ENCODE assay signal across 28 mouse cellular contexts in genomic region chr1:194895287-194895686, GRCm38 (mm10).
"Had no signal": no experiment of that assay in that cellular context is flagged by ENCODE, and none has a peak within 500 bp of the region (broad histone marks: within the 10 kb centered on the region; RNA-seq: fewer than 3 reads in every experiment).

No protein-coding gene starts in this region.

- DNase-seq: gastrocnemius, postnatal 14 days; gastrocnemius, postnatal 36 days; heart, adult 18-20 months; heart, postnatal 10 days; heart, postnatal 36 days; kidney, adult 2 months; kidney, adult 9 months; kidney, postnatal 14 days; kidney, postnatal 36 days; layer of hippocampus, adult 9-11 months; layer of hippocampus, postnatal 36 days; left cerebral cortex, postnatal 4 days; lung, adult 18-20 months had no signal

- H3K27me3 ChIP-seq: heart, embryonic 15.5 days; hindbrain, embryonic 12.5 days; intestine, embryonic 15.5 days; kidney, embryonic 15.5 days; limb, embryonic 13.5 days; limb, embryonic 15.5 days; liver, embryonic 12.5 days had no signal

- ATAC-seq: hindbrain, embryonic 16.5 days; inflammation-experienced regulatory T-cells, adult 6 months; intestine, embryonic 15.5 days; intestine, postnatal 0 days; liver, embryonic 12.5 days had no signal

- H3K4me2 ChIP-seq: heart, embryonic 11.5 days; heart, embryonic 15.5 days; hindbrain, embryonic 12.5 days; hindbrain, embryonic 14.5 days; intestine, embryonic 15.5 days; kidney, embryonic 15.5 days; limb, embryonic 13.5 days; limb, embryonic 15.5 days; liver, embryonic 12.5 days had no signal

- H3K9me3 ChIP-seq: heart, embryonic 15.5 days; hindbrain, embryonic 10.5 days; hindbrain, embryonic 12.5 days; intestine, embryonic 15.5 days; kidney, embryonic 15.5 days; limb, embryonic 13.5 days; limb, embryonic 15.5 days; liver, embryonic 12.5 days had no signal

- H3K9ac ChIP-seq: heart, embryonic 15.5 days; hindbrain, embryonic 12.5 days; hindbrain, embryonic 14.5 days; intestine, embryonic 15.5 days; kidney, embryonic 15.5 days; limb, embryonic 13.5 days; limb, embryonic 15.5 days; liver, embryonic 12.5 days; liver, embryonic 14.5 days had no signal

- H3K27ac ChIP-seq: heart, embryonic 15.5 days; hindbrain, embryonic 10.5 days; hindbrain, embryonic 12.5 days; hindbrain, embryonic 14.5 days; intestine, embryonic 15.5 days; kidney, embryonic 15.5 days; kidney, postnatal 0 days; limb, embryonic 13.5 days; limb, embryonic 15.5 days; liver, embryonic 12.5 days; liver, embryonic 14.5 days had no signal

- H3K36me3 ChIP-seq: heart, embryonic 15.5 days; hindbrain, embryonic 10.5 days; hindbrain, embryonic 12.5 days; intestine, embryonic 15.5 days; kidney, embryonic 15.5 days; limb, embryonic 13.5 days; limb, embryonic 15.5 days; liver, embryonic 12.5 days had no signal

- H3K4me3 ChIP-seq: heart, embryonic 15.5 days; hindbrain, embryonic 10.5 days; hindbrain, embryonic 12.5 days; intestine, embryonic 15.5 days; kidney, embryonic 15.5 days; limb, embryonic 13.5 days; limb, embryonic 15.5 days; liver, embryonic 12.5 days had no signal

- H3K4me1 ChIP-seq: heart, embryonic 15.5 days; hindbrain, embryonic 10.5 days; hindbrain, embryonic 12.5 days; intestine, embryonic 15.5 days; kidney, embryonic 15.5 days; limb, embryonic 13.5 days; limb, embryonic 15.5 days; liver, embryonic 12.5 days had no signal
